Mouse (Mus musculus): Measurements from ENCODE around the gene Ptn. TPM values are rescaled to one million over a fixed set of nuclear protein-coding genes. Genes with fewer than 3 reads are reported as not detected.

Gene Ptn
- polyA plus RNA-seq, 1 experiment from 2014 or later = 232 TPM

DNA sequence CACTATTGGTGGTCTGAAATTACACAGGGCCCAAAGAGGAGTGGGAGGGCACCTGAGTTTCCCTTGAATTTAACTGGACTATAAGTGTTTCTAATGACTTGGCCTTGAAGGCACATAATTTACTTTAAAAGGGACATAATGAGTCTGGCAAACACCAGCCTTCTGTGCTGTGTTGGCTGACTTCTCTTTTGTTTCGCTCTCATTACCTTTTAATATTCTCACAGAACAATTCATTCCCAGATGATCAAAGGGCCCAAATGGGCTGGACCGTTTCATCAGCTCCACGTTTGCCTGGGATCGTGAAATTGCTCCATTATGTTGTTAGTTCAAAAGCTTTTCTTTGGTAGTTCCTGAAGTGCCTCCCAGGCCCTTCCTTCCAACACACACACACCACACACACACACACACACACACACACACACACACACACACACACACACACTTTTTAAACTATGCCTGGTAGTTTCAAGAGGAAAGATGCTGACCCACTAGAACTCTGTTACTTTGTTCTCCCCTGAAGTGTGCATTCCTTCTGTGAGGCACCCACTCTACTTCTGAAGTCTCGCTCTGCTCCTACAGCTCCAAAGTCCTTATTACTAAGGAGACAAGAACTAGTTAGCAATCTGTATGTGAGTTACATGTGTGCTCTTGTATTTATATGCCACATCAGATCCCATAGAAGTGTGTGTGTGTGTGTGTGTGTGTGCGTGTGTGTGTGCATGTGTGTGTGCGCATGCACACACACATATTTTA, 1.5 kb downstream of the Ptn start:
- Histone ChIP-seq H3K9me3 (no peaks in the 10 kb centered on the region), H3K4me1 (replicated peaks) (peaks cover 50% of the 10 kb centered on the region), H3K4me3 (peak overlapping the region; percentile 72), H3K27ac (peak overlapping the region; percentile 93), H3K27me3 (ENCODE audit: insufficient read depth, poor library complexity, severe bottlenecking) (peaks cover 12% of the 10 kb centered on the region), H3K36me3 (peaks cover 34% of the 10 kb centered on the region)
- 23% methylated on average over 7 of the region's 7 CpGs for WGBS
- peak; percentile 23 for DNase-seq (ENCODE audit: low spot score)

DNA sequence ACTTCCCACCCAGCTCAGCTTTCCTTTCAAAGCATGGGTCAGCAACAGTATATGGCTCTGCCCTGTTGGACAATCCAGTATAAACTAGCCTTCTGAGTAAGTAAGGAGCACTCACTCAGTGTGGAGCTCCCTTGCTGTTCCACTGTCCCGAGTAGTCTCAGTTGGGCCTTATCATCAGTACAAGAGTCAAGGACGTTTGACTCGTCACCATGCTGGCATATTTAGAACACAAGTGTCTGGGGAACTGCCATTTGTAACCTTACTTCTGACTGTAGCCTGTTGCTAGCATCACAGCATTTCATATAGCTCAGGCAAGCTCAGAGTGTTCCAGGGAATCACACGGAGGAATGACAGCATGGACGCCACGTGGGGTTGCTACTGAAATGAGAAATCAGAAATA, 3.1 kb downstream of the Ptn start:
- peaks cover 44% of the 10 kb centered on the region for H3K36me3 ChIP-seq
- no peak for DNase-seq (ENCODE audit: low spot score)
- no peaks in the 10 kb centered on the region for H3K9me3 ChIP-seq
- peaks cover 12% of the 10 kb centered on the region for H3K27me3 ChIP-seq (ENCODE audit: insufficient read depth, poor library complexity, severe bottlenecking)
- H3K4me3 ChIP-seq = peak overlapping the region; percentile 16
- 81% methylated on average over 6 of the region's 6 CpGs for WGBS
- peaks cover 55% of the 10 kb centered on the region for H3K4me1 ChIP-seq (replicated peaks)
- H3K27ac ChIP-seq = no peak overlapping the region

DNA sequence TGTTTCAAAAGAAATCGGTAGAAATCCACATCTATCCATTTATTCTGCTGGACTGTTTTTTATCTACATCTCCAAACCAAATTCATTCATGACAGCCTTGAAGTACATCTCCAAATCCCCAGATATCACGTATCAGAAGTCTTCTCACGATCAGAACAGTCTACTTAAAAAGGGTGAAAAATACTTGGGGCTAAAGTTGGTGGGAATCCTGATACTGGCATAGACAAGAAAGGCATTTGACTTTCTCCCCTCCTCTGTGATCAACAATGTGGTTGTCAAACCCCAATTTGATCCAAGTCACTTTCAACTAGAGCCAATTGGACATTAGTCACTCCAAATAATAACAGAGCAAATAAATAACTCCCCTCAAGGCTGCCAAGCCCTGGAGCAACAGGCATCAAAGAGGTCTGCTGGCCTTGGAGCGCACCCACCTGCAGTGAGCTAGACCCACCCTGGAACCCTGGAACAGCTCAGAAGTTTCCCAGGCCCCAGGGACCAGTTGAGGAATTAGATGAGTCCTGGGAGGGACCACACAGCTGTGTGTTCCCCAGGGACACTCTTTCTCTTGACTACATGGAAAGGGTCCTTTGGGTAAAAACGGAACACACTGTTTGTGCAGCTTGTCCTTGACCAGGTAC, 9.6 kb downstream of the Ptn start:
- H3K36me3 ChIP-seq = peaks cover 52% of the 10 kb centered on the region
- no peak overlapping the region for H3K4me3 ChIP-seq
- H3K27ac ChIP-seq = no peak overlapping the region
- H3K27me3 ChIP-seq (ENCODE audit: insufficient read depth, poor library complexity, severe bottlenecking) = no peaks in the 10 kb centered on the region
- no peaks in the 10 kb centered on the region for H3K9me3 ChIP-seq
- no peak for DNase-seq (ENCODE audit: low spot score)
- peaks cover 42% of the 10 kb centered on the region for H3K4me1 ChIP-seq (replicated peaks)
- 79% methylated on average over 5 of the region's 5 CpGs for WGBS

DNA sequence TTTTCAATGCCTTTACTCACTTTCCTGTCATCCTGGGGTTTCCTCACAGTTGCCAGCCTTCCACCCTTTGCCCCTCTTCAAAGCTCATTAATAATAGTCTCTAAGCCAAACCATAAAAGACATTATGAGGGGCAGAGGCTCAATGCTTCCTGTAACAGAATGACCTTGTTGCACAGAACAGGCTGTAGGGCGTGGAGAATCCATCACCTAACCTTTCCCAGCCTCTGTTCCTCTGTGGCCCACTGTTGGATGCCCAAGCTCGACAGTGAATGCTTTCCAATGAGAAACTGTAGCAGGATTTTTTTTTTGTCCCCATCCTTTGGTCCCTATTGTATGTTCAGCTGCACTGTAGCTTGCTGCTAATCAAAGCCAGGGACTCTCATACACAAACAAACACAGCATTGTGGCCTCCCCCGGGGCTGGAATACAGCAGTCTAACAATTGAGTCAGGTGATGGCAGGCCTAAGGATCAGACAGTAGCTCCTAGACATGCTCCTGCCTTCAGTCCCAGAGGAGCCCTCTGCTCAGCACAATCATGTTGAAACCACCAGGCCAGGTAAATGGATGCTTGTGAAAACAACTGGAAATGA, 12.9 kb downstream of the Ptn start:
- peaks cover 35% of the 10 kb centered on the region for H3K4me1 ChIP-seq (replicated peaks)
- peak overlapping the region; percentile 62 for H3K27ac ChIP-seq
- peaks cover 41% of the 10 kb centered on the region for H3K36me3 ChIP-seq
- H3K27me3 ChIP-seq (ENCODE audit: insufficient read depth, poor library complexity, severe bottlenecking) = no peaks in the 10 kb centered on the region
- no peak for DNase-seq (ENCODE audit: low spot score)
- no peak overlapping the region for H3K4me3 ChIP-seq
- 35% methylated on average over 3 of the region's 3 CpGs for WGBS
- no peaks in the 10 kb centered on the region for H3K9me3 ChIP-seq

DNA sequence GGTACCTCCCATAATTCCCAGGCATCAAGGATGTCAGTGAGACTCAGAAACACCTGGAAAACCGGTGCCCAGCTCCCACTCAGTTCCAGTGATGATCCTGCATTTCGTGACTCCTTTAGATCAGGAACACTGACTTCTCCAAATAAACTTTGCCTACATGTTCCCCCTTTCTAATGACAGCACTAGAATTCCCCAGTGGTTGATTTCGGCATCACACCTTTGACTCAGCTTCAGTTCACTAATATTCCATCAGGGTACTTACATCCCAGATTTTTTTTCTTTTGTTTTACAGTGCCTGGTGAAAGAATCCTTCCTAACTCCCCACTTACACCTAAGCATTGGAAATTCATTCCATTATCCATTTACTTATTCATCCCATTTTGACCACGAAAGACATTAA, 15.5 kb downstream of the Ptn start:
- 81% methylated on average over 4 of the region's 4 CpGs for WGBS

DNA sequence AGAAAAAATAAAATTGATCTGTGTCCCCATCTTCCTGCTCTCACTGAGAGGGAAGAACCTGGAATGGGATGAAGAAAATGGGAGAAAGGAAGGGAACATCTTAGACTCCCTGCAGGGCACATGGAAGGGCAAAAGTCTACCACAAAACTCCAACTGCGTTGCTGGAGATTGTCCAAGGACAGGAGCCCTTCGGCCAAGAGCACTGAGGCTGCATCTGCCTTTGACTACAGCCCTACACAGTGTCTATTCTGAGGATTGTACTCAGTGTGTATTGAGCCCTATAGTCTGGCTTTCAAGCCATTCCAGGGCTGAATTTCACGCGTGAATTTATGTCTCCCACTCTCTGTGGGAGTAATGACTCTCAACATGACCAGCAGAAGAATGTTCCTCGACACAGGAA, 16.2 kb downstream of the Ptn start:
- Histone ChIP-seq H3K27me3 (ENCODE audit: insufficient read depth, poor library complexity, severe bottlenecking) (no peaks in the 10 kb centered on the region), H3K4me1 (replicated peaks) (peaks cover 45% of the 10 kb centered on the region), H3K36me3 (peaks cover 28% of the 10 kb centered on the region; the same call in 1 of the 2 replicates), H3K9me3 (no peaks in the 10 kb centered on the region), H3K27ac (no peak overlapping the region), H3K4me3 (no peak overlapping the region)
- WGBS = 68% methylated on average over 5 of the region's 5 CpGs
- DNase-seq (ENCODE audit: low spot score) = no peak

More for the DNA sequence above, 15.5 kb downstream of the Ptn start:
- no peak for DNase-seq (ENCODE audit: low spot score)
- H3K36me3 ChIP-seq = peaks cover 30% of the 10 kb centered on the region; the same call in 1 of the 2 replicates
- H3K4me1 ChIP-seq (replicated peaks) = peaks cover 39% of the 10 kb centered on the region
- H3K27me3 ChIP-seq (ENCODE audit: insufficient read depth, poor library complexity, severe bottlenecking) = no peaks in the 10 kb centered on the region
- no peak overlapping the region for H3K4me3 ChIP-seq
- no peak overlapping the region for H3K27ac ChIP-seq
- no peaks in the 10 kb centered on the region for H3K9me3 ChIP-seq

DNA sequence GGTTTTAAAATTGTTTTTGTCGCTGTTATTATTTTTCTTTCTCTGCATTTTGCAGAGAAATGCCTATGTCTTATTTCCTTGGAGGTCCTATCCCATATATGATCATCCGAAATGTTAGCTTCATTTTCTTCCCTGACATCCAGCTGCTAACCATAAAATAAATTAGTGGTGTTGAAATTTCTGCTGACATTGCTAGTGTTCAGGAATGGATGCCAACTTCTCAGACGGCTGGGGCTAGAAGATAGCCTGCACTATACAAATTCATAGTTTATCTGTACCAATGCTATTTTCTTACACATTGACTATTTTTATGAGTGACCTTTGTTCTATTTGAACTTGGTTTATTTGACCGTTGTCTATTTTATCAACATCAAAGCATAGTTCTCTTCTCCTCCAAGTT, 20.8 kb downstream of the Ptn start:
- 57% methylated on average over 4 of the region's 4 CpGs for WGBS
- Histone ChIP-seq H3K36me3 (peaks cover 26% of the 10 kb centered on the region), H3K4me3 (no peak overlapping the region), H3K27ac (no peak overlapping the region), H3K27me3 (ENCODE audit: insufficient read depth, poor library complexity, severe bottlenecking) (peaks cover 38% of the 10 kb centered on the region), H3K4me1 (replicated peaks) (peaks cover 68% of the 10 kb centered on the region), H3K9me3 (no peaks in the 10 kb centered on the region)
- no peak for DNase-seq (ENCODE audit: low spot score)

DNA sequence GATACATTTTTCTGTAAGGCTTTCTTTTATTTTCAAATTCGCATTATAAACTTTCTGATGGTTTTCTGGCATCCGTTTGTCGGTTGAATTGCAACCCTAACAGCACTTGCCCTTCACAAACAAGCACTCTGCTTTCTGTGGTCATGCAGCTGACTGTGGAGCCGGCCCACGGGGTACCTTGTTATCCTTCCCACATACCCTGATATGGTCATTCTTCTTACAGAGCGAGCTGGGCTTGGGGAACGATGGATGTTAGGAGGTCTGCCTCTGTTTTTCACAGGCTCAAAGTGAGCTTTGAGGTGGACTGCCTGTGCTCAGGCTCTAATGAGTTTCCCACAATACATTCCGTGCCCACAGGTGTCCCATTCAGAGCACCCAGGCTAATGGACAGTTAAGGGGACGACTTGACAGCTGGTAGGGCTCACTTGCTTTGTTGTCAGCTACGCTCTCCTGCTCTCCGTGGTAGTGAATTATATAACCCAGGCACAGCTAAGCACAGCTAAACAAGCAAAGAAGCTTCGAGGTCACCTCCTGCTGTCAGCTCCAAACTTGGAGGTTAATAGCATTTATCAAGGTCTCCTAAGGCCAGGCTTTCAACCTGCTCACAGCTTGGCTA, 21.3 kb downstream of the Ptn start:
- Histone ChIP-seq H3K4me3 (no peak overlapping the region; the same call in 1 of the 2 replicates), H3K4me1 (replicated peaks) (peaks cover 70% of the 10 kb centered on the region), H3K36me3 (peaks cover 26% of the 10 kb centered on the region), H3K9me3 (no peaks in the 10 kb centered on the region), H3K27me3 (ENCODE audit: insufficient read depth, poor library complexity, severe bottlenecking) (peaks cover 43% of the 10 kb centered on the region), H3K27ac (peak overlapping the region; percentile 64)
- peak; percentile 60 for DNase-seq (ENCODE audit: low spot score)
- WGBS = 25% methylated on average over 12 of the region's 12 CpGs

DNA sequence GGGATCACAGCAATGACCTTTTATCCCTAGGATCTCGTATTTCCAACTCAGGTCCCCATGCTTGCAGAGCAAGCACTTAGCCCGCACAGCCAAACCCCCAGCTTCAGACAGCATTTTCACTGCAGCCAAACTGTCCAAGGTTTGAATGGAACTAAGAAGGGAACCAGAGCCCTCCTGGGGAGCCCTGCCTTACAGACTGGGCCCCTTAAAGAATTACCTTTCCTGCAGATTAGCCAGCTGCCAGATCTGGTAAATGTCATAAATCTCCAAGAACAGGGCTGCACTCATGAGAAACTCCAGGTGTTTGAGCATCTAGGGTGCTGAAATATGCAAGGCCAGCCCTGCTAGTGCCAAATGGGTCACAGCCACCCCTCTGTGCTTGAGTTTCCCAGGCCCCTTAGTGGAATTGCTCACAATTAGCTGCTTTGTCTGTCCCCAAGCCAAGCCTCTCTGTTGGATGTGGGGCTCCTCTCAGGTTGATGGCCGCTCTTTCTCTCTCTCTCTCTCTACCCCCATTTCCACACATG, 25.3 kb downstream of the Ptn start:
- Histone ChIP-seq H3K27me3 (ENCODE audit: insufficient read depth, poor library complexity, severe bottlenecking) (peaks cover 83% of the 10 kb centered on the region), H3K4me1 (replicated peaks) (peaks cover 80% of the 10 kb centered on the region), H3K27ac (peak overlapping the region; percentile 73), H3K4me3 (no peak overlapping the region), H3K9me3 (no peaks in the 10 kb centered on the region), H3K36me3 (peaks cover 50% of the 10 kb centered on the region)
- peak; percentile 12 for DNase-seq (ENCODE audit: low spot score)
- WGBS = 35% methylated on average over 3 of the region's 3 CpGs

DNA sequence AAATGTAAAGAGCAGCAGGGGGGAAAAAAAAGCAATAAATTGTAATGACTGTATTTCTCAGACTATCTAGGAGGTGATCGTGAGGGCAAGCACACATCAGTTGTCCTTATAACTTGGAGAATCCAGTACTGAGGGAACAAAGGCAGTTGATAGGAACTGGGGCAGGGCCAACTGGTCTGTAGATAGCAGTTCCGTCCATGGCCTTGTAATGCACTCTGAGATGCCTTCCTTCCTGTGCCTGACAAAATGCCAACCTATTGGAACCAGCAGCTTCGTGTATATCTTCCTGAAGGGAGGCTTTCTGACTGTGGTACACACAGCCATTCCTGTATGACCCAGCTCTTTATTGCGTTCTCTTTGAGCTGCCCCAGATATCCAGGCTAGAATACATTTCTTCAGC, 27.5 kb downstream of the Ptn start:
- H3K27me3 ChIP-seq (ENCODE audit: insufficient read depth, poor library complexity, severe bottlenecking) = peaks cover 98% of the 10 kb centered on the region

DNA sequence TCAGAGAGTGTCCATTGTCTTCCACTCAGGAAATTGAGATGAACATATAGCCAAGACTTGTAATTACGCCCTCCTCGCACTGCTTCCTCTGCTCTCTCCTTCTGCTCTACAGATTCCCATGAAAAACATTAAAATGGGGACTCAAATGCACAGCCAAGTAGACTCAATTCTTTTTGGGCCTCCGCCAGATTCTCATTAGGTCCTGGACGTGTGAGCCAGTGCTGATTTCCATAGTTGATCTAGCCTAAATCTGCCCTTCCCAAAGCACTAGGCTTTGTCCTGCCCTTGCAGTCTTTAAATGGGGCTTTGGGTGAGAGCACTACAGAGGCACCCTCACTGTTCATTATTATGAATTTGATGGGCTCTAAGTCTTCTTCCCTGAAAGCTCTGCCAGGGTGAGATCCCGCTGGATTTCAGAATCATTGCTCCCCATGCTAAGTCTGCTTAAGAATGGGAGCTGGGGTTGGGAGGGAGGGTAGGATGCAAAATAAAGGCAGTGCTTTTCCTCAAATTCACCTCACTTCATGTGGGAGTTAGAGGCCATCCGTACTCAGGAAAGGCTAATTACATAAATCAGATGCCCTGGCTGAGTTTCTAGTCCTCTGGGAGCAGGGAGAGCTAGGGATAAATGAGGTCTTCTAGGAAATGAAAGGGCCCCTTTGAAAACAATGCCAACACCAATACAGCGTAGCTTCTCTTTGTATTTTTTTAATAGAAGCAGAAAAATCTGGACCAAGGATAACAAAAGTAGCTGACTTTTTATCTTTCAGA, 32.3 kb downstream of the Ptn start:
- no peak for DNase-seq (ENCODE audit: low spot score)
- H3K36me3 ChIP-seq = peaks cover 23% of the 10 kb centered on the region
- peak overlapping the region; percentile 77 for H3K27ac ChIP-seq
- 45% methylated on average over 7 of the region's 7 CpGs for WGBS
- H3K4me3 ChIP-seq = no peak overlapping the region
- H3K27me3 ChIP-seq (ENCODE audit: insufficient read depth, poor library complexity, severe bottlenecking) = peaks cover 84% of the 10 kb centered on the region
- H3K9me3 ChIP-seq = no peaks in the 10 kb centered on the region
- peaks cover 86% of the 10 kb centered on the region for H3K4me1 ChIP-seq (replicated peaks)

More for the DNA sequence above, 27.5 kb downstream of the Ptn start:
- Histone ChIP-seq H3K4me1 (replicated peaks) (peaks cover 80% of the 10 kb centered on the region), H3K4me3 (no peak overlapping the region), H3K9me3 (no peaks in the 10 kb centered on the region), H3K27ac (no peak overlapping the region), H3K36me3 (peaks cover 48% of the 10 kb centered on the region)
- DNase-seq (ENCODE audit: low spot score) = no peak
- WGBS = 85% methylated on average over 4 of the region's 4 CpGs

DNA sequence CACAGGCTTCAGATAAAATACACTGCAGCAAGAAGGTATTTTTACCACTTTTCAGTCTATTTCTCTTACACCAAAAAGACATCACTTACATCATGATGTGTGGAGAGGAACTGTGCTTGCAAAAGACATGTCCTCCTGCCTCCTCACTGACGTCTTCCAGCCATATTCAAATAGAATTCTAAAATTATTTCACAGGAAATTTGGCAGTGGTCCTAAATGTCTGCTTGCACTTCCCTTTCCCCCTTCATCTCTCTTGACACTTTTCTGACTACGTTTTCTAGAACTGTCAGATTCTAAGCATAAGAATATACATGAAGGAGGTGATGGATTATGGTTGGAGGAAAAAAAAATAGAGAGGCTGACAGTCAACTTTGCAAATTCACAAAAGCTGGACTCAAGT, 33.0 kb downstream of the Ptn start:
- H3K27me3 ChIP-seq (ENCODE audit: insufficient read depth, poor library complexity, severe bottlenecking) = peaks cover 84% of the 10 kb centered on the region
- H3K27ac ChIP-seq = peak overlapping the region; percentile 77

More for the DNA sequence above, 33.0 kb downstream of the Ptn start:
- H3K9me3 ChIP-seq = no peaks in the 10 kb centered on the region
- DNase-seq (ENCODE audit: low spot score) = no peak
- H3K4me1 ChIP-seq (replicated peaks) = peaks cover 81% of the 10 kb centered on the region
- H3K36me3 ChIP-seq = peaks cover 27% of the 10 kb centered on the region
- no peak overlapping the region for H3K4me3 ChIP-seq
- WGBS = 53% methylated on average over 2 of the region's 2 CpGs

All from hindbrain, embryonic 10.5 days (tissue).